Mouse (Mus musculus): Measurements from ENCODE around the gene Plcd1. TPM values are rescaled to one million over a fixed set of nuclear protein-coding genes. Genes with fewer than 3 reads are reported as not detected.

Plcd1 gene
- polyA plus RNA-seq, 1 experiment, result 9.9 TPM

GRCm38 (mm10) chr9:119087309-119087708, 6.0 kb downstream of the Plcd1 start:
- no peak overlapping the region for H3K4me3 ChIP-seq
- H3ac ChIP-seq (ENCODE audit: control insufficient read depth, insufficient read length), result no peak overlapping the region
- no peaks in the 10 kb centered on the region for H3K79me2 ChIP-seq (ENCODE audit: control insufficient read depth, insufficient read depth)

GRCm38 (mm10) chr9:119086451-119086850, 6.9 kb downstream of the Plcd1 start:
- Histone ChIP-seq H3K27me3 (ENCODE audit: control insufficient read depth, insufficient read depth, insufficient read length) (no peaks in the 10 kb centered on the region), H3K79me2 (ENCODE audit: control insufficient read depth, insufficient read depth) (no peaks in the 10 kb centered on the region)
- no peak for TF ChIP-seq CEBPB (IDR thresholded peaks at IDR 0.05; ENCODE audit: insufficient read depth, poor library complexity, severe bottlenecking)
- no peak for TF ChIP-seq TCF12 (IDR thresholded peaks at IDR 0.05; ENCODE audit: insufficient read depth, poor library complexity, severe bottlenecking)
- TF ChIP-seq TCF3 (IDR thresholded peaks at IDR 0.05; ENCODE audit: insufficient read length, low read depth), result no peak
- no peak for TF ChIP-seq E2F4 (IDR thresholded peaks at IDR 0.05; ENCODE audit: insufficient read depth)
- TF ChIP-seq MYOG (IDR thresholded peaks at IDR 0.05; ENCODE audit: control insufficient read depth in 1 of 3, insufficient read depth in 1 of 3, insufficient read length in 2 of 3, low read depth in 2 of 3), result no peak
- no peak for TF ChIP-seq REST (IDR thresholded peaks at IDR 0.05; ENCODE audit: insufficient read depth, insufficient read length)
- TF ChIP-seq POLR2AphosphoS2 (IDR thresholded peaks at IDR 0.05; ENCODE audit: insufficient read length, low read depth), result no peak
- no peak for TF ChIP-seq MYOD1 (IDR thresholded peaks at IDR 0.05; ENCODE audit: control insufficient read depth in 1 of 3, insufficient read length in 2 of 3, low read depth in 2 of 3)
- TF ChIP-seq POLR2A (IDR thresholded peaks at IDR 0.05; ENCODE audit: insufficient read length, low read depth), result no peak
- TF ChIP-seq MAX (IDR thresholded peaks at IDR 0.05; ENCODE audit: low read depth), result no peak
- no peak for TF ChIP-seq USF1 (IDR thresholded peaks at IDR 0.05; ENCODE audit: low read depth)
- TF ChIP-seq SRF (IDR thresholded peaks at IDR 0.05; ENCODE audit: control insufficient read depth, insufficient read length, low read depth), result no peak

More at GRCm38 (mm10) chr9:119087309-119087708, 6.0 kb downstream of the Plcd1 start:
- Histone ChIP-seq H3K27me3 (ENCODE audit: control insufficient read depth, insufficient read depth, insufficient read length) (no peaks in the 10 kb centered on the region), H3K36me3 (ENCODE audit: control insufficient read depth, insufficient read depth) (no peaks in the 10 kb centered on the region), H3K4me2 (ENCODE audit: low read depth) (no peak overlapping the region)
- TF ChIP-seq MAX (IDR thresholded peaks at IDR 0.05; ENCODE audit: low read depth) (no peak), MYOD1 (IDR thresholded peaks at IDR 0.05; ENCODE audit: control insufficient read depth in 1 of 3, insufficient read length in 2 of 3, low read depth in 2 of 3) (no peak), POLR2A (IDR thresholded peaks at IDR 0.05; ENCODE audit: insufficient read length, low read depth) (no peak), MYOG (IDR thresholded peaks at IDR 0.05; ENCODE audit: control insufficient read depth in 1 of 3, insufficient read depth in 1 of 3, insufficient read length in 2 of 3, low read depth in 2 of 3) (no peak), USF1 (IDR thresholded peaks at IDR 0.05; ENCODE audit: low read depth) (no peak)

GRCm38 (mm10) chr9:119083966-119084365, 9.3 kb downstream of the Plcd1 start:
- Histone ChIP-seq H3K4me3 (no peak overlapping the region), H3K36me3 (ENCODE audit: control insufficient read depth, insufficient read depth) (no peaks in the 10 kb centered on the region), H3K27me3 (ENCODE audit: control insufficient read depth, insufficient read depth, insufficient read length) (no peaks in the 10 kb centered on the region), H3K4me2 (ENCODE audit: low read depth) (no peak overlapping the region), H3K79me2 (ENCODE audit: control insufficient read depth, insufficient read depth) (no peaks in the 10 kb centered on the region), H3ac (ENCODE audit: control insufficient read depth, insufficient read length) (no peak overlapping the region)
- TF ChIP-seq MAX (IDR thresholded peaks at IDR 0.05; ENCODE audit: low read depth), result no peak
- no peak for TF ChIP-seq SRF (IDR thresholded peaks at IDR 0.05; ENCODE audit: control insufficient read depth, insufficient read length, low read depth)
- no peak for TF ChIP-seq MYOG (IDR thresholded peaks at IDR 0.05; ENCODE audit: control insufficient read depth in 1 of 3, insufficient read depth in 1 of 3, insufficient read length in 2 of 3, low read depth in 2 of 3)
- no peak for TF ChIP-seq POLR2A (IDR thresholded peaks at IDR 0.05; ENCODE audit: insufficient read length, low read depth)
- no peak for TF ChIP-seq MYOD1 (IDR thresholded peaks at IDR 0.05; ENCODE audit: control insufficient read depth in 1 of 3, insufficient read length in 2 of 3, low read depth in 2 of 3)
- TF ChIP-seq E2F4 (IDR thresholded peaks at IDR 0.05; ENCODE audit: insufficient read depth), result no peak
- no peak for TF ChIP-seq TCF3 (IDR thresholded peaks at IDR 0.05; ENCODE audit: insufficient read length, low read depth)
- no peak for TF ChIP-seq POLR2AphosphoS2 (IDR thresholded peaks at IDR 0.05; ENCODE audit: insufficient read length, low read depth)
- TF ChIP-seq CEBPB (IDR thresholded peaks at IDR 0.05; ENCODE audit: insufficient read depth, poor library complexity, severe bottlenecking), result no peak
- TF ChIP-seq USF1 (IDR thresholded peaks at IDR 0.05; ENCODE audit: low read depth), result no peak
- TF ChIP-seq REST (IDR thresholded peaks at IDR 0.05; ENCODE audit: insufficient read depth, insufficient read length), result no peak
- no peak for TF ChIP-seq TCF12 (IDR thresholded peaks at IDR 0.05; ENCODE audit: insufficient read depth, poor library complexity, severe bottlenecking)

More at GRCm38 (mm10) chr9:119086451-119086850, 6.9 kb downstream of the Plcd1 start:
- no peak overlapping the region for H3K4me2 ChIP-seq (ENCODE audit: low read depth)
- H3K4me3 ChIP-seq, result no peak overlapping the region
- H3ac ChIP-seq (ENCODE audit: control insufficient read depth, insufficient read length), result no peak overlapping the region
- H3K36me3 ChIP-seq (ENCODE audit: control insufficient read depth, insufficient read depth), result no peaks in the 10 kb centered on the region

GRCm38 (mm10) chr9:119082656-119083430, 10.5 kb downstream of the Plcd1 start:
- H3ac ChIP-seq (ENCODE audit: control insufficient read depth, insufficient read length), result no peak overlapping the region
- H3K36me3 ChIP-seq (ENCODE audit: control insufficient read depth, insufficient read depth), result no peaks in the 10 kb centered on the region
- no peaks in the 10 kb centered on the region for H3K27me3 ChIP-seq (ENCODE audit: control insufficient read depth, insufficient read depth, insufficient read length)
- no peak overlapping the region for H3K4me3 ChIP-seq
- no peak for TF ChIP-seq REST (IDR thresholded peaks at IDR 0.05; ENCODE audit: insufficient read depth, insufficient read length)
- TF ChIP-seq MYOG (IDR thresholded peaks at IDR 0.05; ENCODE audit: control insufficient read depth in 1 of 3, insufficient read depth in 1 of 3, insufficient read length in 2 of 3, low read depth in 2 of 3), result no peak
- no peak for TF ChIP-seq E2F4 (IDR thresholded peaks at IDR 0.05; ENCODE audit: insufficient read depth)
- no peak for TF ChIP-seq MAX (IDR thresholded peaks at IDR 0.05; ENCODE audit: low read depth)
- no peak for TF ChIP-seq TCF12 (IDR thresholded peaks at IDR 0.05; ENCODE audit: insufficient read depth, poor library complexity, severe bottlenecking)
- no peak for TF ChIP-seq POLR2AphosphoS2 (IDR thresholded peaks at IDR 0.05; ENCODE audit: insufficient read length, low read depth)
- TF ChIP-seq SRF (IDR thresholded peaks at IDR 0.05; ENCODE audit: control insufficient read depth, insufficient read length, low read depth), result no peak
- TF ChIP-seq CEBPB (IDR thresholded peaks at IDR 0.05; ENCODE audit: insufficient read depth, poor library complexity, severe bottlenecking), result no peak
- TF ChIP-seq TCF3 (IDR thresholded peaks at IDR 0.05; ENCODE audit: insufficient read length, low read depth), result no peak
- TF ChIP-seq USF1 (IDR thresholded peaks at IDR 0.05; ENCODE audit: low read depth), result no peak
- TF ChIP-seq MYOD1 (IDR thresholded peaks at IDR 0.05; ENCODE audit: control insufficient read depth in 1 of 3, insufficient read length in 2 of 3, low read depth in 2 of 3), result no peak
- no peak for TF ChIP-seq POLR2A (IDR thresholded peaks at IDR 0.05; ENCODE audit: insufficient read length, low read depth)
- H3K79me2 ChIP-seq (ENCODE audit: control insufficient read depth, insufficient read depth), result no peaks in the 10 kb centered on the region
- no peak overlapping the region for H3K4me2 ChIP-seq (ENCODE audit: low read depth)

Data from myocyte (in vitro differentiated cells).